Mouse (Mus musculus) kidney, adult 2 months (tissue): ENCODE data around the gene Gm44973. TPM values are rescaled to one million over a fixed set of nuclear protein-coding genes. Genes with fewer than 3 reads are reported as not detected.

Experiments
- DNase-seq: peaks from one replicate; pipeline ENCODE4 v3.0.0; 2021
- H3K27ac ChIP-seq: fragments of 200-500 bp; 2 replicates; pipeline ENCODE4 v1.5.1; 2012; ENCODE audit warnings: low read depth, low read length, control low read depth, inconsistent platforms; ENCODE audit not compliant: insufficient read depth
- H3K27me3 ChIP-seq: fragments of 200-500 bp; replicated peaks from 2 replicates; pipeline ENCODE4 v1.6.1; 2012; ENCODE audit warnings: mild to moderate bottlenecking, moderate library complexity, low read length, inconsistent platforms; ENCODE audit not compliant: control insufficient read depth, insufficient read depth
- H3K36me3 ChIP-seq: fragments of 200-500 bp; 2 replicates; pipeline ENCODE4 v1.6.1; 2012; ENCODE audit warnings: mild to moderate bottlenecking, moderate library complexity, low read length, inconsistent platforms; ENCODE audit not compliant: control insufficient read depth, insufficient read depth
- H3K4me1 ChIP-seq: fragments of 200-500 bp; 2 replicates; pipeline ENCODE4 v1.6.1; 2011; ENCODE audit warnings: low read length; ENCODE audit not compliant: control insufficient read depth, insufficient read depth
- H3K4me3 ChIP-seq: fragments of 200-500 bp; 2 replicates; pipeline ENCODE4 v1.5.1; 2011; ENCODE audit warnings: mild to moderate bottlenecking, low read depth, low read length, control low read depth; ENCODE audit not compliant: insufficient read depth
- CTCF ChIP-seq: fragments of 200-500 bp; conservative IDR thresholded peaks from 2 replicates; pipeline ENCODE4 v1.5.1; 2011; ENCODE audit warnings: low read depth, mild to moderate bottlenecking, control low read depth, low read length, moderate library complexity, mixed read lengths; ENCODE audit not compliant: insufficient read depth, insufficient read length
- POLR2A ChIP-seq: fragments of 200-500 bp; IDR thresholded peaks from one replicate; pipeline ENCODE4 v1.6.1; 2011; ENCODE audit warnings: low read depth, low read length, control low read depth
- WGBS: fragments of 180-500 bp; shearing (Covaris S2); methylation state at CpG from one replicate; pipeline ENCODE4 v1.1.7; 2018; 5-methylcytosine and 5-hydroxymethylcytosine counted together
- polyA plus RNA-seq: library from polyadenylated mRNA; depleted of rRNA; stranded (reverse); fragments of >200 nt; gene quantifications from 2 replicates; pipeline ENCODE4 v1.2.3, GENCODE M21; 2012

Gene Gm44973
- polyA plus RNA-seq, 1 experiment, result 0.14 TPM

DNA sequence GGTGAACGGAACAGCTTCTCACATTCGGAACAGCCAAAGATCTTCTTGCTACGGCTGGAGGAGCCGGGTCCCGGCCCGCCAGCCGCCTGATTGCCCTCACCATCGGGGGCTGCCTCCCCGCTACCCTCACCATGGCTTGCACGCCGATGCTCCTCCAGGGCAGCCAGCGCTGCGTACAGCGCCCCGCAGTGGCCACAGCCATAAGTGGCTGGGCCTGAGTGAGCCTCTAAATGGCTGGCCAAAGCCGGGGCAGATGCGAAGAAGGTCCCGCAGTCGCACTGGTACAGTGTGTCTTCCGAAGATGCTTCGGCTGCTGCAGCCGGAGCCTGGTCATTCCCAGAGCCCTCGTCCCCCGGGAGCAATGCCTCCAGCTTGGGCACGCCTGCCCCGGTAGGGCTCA lies 7.1 kb upstream of the Gm44973 start:
- Histone ChIP-seq H3K4me3 (no peak overlapping the region), H3K27ac (no peak overlapping the region), H3K27me3 (no peaks in the 10 kb centered on the region), H3K36me3 (peaks cover 3% of the 10 kb centered on the region; the same call in 1 of the 2 replicates), H3K4me1 (no peaks in the 10 kb centered on the region)
- WGBS, result 98% methylated on average over 26 of the region's 26 CpGs
- no peak for DNase-seq
- no peak for TF ChIP-seq POLR2A
- no peak for TF ChIP-seq CTCF

DNA sequence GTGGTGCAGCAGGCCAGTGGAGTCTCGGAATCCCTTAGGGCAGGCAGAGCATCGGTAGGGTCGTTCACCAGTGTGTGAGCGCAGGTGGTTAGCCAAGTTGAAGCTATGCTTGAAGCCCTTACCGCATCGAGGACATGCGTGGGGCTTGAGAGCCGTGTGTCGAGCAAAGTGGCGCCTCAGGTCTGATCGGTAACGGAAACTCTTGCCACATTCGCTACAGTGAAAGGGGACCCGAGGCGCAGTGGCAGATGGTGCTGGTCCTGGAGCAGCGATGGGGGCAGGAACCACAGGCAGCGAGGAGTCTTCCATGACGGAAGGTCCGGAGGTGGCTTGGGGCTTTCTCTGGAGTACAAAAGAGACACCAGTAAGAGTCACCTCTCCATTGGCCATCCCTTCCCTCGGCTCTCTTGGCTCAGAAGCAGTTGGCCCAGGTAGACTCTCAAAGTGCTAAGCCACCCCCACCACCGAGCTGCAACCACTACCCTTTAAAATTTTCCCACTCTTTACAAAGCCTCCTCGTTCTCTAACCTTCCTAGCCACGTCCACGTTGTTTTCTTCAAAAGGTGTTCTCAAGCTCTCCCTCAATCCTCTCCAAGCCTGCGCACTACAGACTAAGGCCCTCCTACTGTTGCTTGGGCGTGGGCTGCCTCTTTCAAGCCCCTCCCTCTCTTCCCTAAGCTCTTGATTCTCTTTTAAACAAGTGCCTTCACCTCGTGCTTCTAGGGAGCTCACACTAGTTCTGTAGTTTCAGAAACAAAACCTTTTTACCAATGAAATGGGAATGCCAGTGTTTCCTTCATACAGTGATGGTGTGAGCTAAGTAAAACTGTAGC lies 2.4 kb upstream of the Gm44973 start:
- 91% methylated on average over 27 of the region's 27 CpGs for WGBS
- Histone ChIP-seq H3K27me3 (no peaks in the 10 kb centered on the region), H3K4me3 (no peak overlapping the region), H3K36me3 (peaks cover 3% of the 10 kb centered on the region; the same call in 1 of the 2 replicates), H3K4me1 (peaks cover 3% of the 10 kb centered on the region; the same call in 1 of the 2 replicates), H3K27ac (no peak overlapping the region)
- TF ChIP-seq CTCF, result no peak
- no peak for TF ChIP-seq POLR2A
- no peak for DNase-seq

DNA sequence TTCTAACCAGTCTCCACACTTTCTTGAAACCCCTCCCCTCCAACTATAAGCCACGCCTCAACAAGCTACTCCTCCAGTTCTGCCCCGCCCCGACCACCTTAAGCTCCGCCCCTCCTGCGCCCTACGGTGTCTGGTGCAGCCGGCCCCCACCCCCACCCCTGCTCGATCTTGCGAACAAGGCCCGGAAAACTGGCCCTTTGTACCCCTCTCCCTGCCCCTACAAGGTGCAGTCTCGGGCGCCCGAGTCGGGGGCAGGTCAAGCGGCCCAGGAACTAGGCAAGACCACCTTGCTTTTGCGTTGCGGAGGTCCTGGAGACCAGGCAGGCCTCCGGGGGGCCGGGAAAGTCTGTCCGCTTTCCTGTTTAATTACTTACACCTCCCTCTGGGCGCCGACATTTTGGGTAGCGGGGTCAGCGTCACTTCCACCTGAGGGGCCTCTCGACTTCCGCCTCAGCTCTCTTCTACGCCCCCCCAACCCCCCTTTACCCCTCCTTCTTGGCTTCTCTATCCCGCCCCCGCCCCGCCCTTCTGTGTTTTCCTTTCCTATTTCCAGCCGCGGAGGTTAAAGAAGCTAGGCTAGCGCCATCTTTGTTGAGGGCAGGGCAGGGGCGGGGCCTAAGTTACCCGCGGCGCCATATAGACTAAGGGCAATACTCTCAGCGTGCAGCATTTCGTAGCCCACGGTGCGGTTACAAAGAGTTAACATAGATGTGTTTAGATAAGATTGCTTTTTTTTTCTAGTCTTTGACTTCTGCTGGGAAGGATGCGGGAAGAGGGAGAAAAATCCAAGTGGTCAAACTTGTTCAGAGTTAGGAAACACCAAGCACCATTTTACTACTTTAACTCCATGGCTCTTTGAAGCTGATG lies 812 bp upstream of the Gm44973 start, which contains the start of the genes Zfp524 and Fiz1:
Zfp524 (plus strand) TSS at position 165 of the 867 bp plus-strand sequence.
Fiz1 (minus strand) TSS at position 447 of the 867 bp plus-strand sequence.
- TF ChIP-seq POLR2A (no peak), CTCF (no peak)
- peak within 1 kb of the TSS; percentile 83 for H3K4me3 ChIP-seq
- peak; percentile 99 for DNase-seq
- H3K27me3 ChIP-seq, result no peaks in the 10 kb centered on the region
- no peaks in the 10 kb centered on the region for H3K36me3 ChIP-seq
- WGBS, result under 1% methylated on average over 42 of the region's 42 CpGs
- H3K27ac ChIP-seq, result peak within 1 kb of the TSS; percentile 100
- H3K4me1 ChIP-seq, result peaks cover 5% of the 10 kb centered on the region; the same call in 1 of the 2 replicates

DNA sequence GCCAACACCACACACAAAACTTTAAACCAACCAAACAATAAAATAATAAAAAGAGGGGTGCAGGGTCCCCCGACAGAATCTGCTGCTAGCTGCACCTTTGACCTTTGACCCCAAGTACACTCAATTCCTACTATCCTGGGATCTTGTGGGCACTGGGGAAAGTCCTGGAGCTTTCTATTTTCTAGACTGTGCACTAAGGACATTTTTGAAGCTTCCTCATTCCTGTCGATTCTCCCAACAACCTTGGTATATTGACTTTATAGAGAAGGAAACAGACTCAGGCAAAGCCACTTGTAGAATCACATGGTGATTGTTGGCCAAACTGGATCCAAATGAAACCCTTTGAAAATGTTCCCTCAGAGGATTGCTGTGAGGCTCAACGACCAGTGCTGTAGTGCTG lies 761 bp downstream of the Gm44973 start:
- peak; percentile 64 for DNase-seq
- TF ChIP-seq CTCF (no peak), POLR2A (no peak)
- WGBS, result 32% methylated on average over 3 of the region's 3 CpGs
- Histone ChIP-seq H3K4me3 (peak overlapping the region; percentile 83), H3K27me3 (no peaks in the 10 kb centered on the region), H3K27ac (peak overlapping the region; percentile 87), H3K4me1 (peaks cover 5% of the 10 kb centered on the region; the same call in 1 of the 2 replicates), H3K36me3 (no peaks in the 10 kb centered on the region)

DNA sequence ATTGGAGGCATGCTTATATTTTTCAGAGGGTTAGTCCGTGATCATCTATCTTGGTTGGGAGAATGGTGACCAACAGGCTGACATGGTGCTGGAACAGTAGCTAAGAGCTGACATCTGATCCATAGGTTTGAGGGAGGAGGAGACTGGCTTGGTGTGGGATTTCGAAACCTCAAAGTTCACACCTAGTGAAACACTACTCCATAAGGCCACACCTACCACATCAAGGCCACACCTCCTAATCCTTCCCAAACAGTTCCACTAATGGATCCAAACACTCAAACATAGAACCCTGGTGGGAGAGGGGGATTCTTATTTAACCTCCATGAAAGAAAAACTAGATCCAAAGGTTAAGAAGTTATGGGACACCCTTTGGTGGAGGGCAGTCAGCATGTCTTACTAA lies 1.6 kb downstream of the Gm44973 start:
- Histone ChIP-seq H3K27ac (no peak overlapping the region), H3K36me3 (no peaks in the 10 kb centered on the region), H3K27me3 (no peaks in the 10 kb centered on the region), H3K4me3 (no peak overlapping the region), H3K4me1 (peaks cover 9% of the 10 kb centered on the region; the same call in 1 of the 2 replicates)
- TF ChIP-seq POLR2A (no peak), CTCF (no peak)
- no peak for DNase-seq
- 99% methylated on average over 2 of the region's 2 CpGs for WGBS

DNA sequence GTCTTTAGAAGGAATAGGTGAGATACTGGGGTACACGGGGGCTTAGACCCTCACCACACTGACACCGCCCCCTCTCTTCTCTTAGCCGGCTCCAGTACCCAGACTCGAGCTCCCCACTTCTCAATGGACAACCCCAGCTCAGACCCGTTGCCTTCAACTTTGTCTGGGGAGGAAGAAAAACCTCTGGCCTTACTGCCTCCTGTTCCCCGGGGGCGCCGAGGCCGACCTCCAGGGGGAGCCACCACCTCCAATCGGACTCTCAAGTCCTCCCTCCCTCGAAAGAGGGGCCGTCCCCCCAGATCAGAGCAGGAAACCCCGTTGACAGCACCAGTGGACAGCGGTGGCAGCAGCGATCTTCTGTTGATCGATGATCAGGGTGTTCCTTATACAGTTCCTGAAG lies 2.1 kb downstream of the Gm44973 start:
- Histone ChIP-seq H3K4me3 (no peak overlapping the region), H3K36me3 (no peaks in the 10 kb centered on the region), H3K27me3 (no peaks in the 10 kb centered on the region), H3K4me1 (peaks cover 9% of the 10 kb centered on the region; the same call in 1 of the 2 replicates), H3K27ac (no peak overlapping the region)
- 94% methylated on average over 16 of the region's 16 CpGs for WGBS
- no peak for DNase-seq
- no peak for TF ChIP-seq POLR2A
- TF ChIP-seq CTCF, result no peak
